Mouse (Mus musculus) CH12.LX (cell line): ENCODE measurements at regions not wholly inside any gene's neighbourhood (a gene's known extent, or its start where the extent isn't known, plus 50 kb on each side); places are given as distances from the start of the nearest gene placed in this dataset.

Experiments used
- DNase-seq: peaks from one replicate; pipeline ENCODE4 v3.0.0-alpha.2; 2013; ENCODE audit errors: extremely low read depth
- H3K27ac ChIP-seq: 2 replicates; pipeline ENCODE4 v1.5.1; 2012; ENCODE audit warnings: low read depth, mild to moderate bottlenecking, control low read depth, moderate library complexity; ENCODE audit not compliant: insufficient read depth
- H3K27me3 ChIP-seq: replicated peaks from 2 replicates; pipeline ENCODE3; 2012; ENCODE audit warnings: inconsistent platforms
- H3K36me3 ChIP-seq, 2 experiments: replicated peaks in 1 of 2; 2 replicates each; pipeline versions ENCODE3 to v1.6.1; 2012; ENCODE audit warnings: inconsistent platforms in 1 of 2, low read length in 1 of 2, mild to moderate bottlenecking in 1 of 2, mixed read lengths in 1 of 2, moderate library complexity in 1 of 2; ENCODE audit not compliant: control insufficient read depth in 1 of 2, insufficient read depth in 1 of 2
- H3K4me1 ChIP-seq, 2 experiments: 2 replicates each; pipeline ENCODE4 v1.6.1; 2012; ENCODE audit warnings: inconsistent platforms in 1 of 2, moderate library complexity in 1 of 2; ENCODE audit not compliant: insufficient read depth in 2 of 2, control insufficient read depth in 1 of 2
- H3K4me2 ChIP-seq: 2 replicates; pipeline ENCODE4 v1.6.1; 2012; ENCODE audit warnings: low read depth, mild to moderate bottlenecking, control low read depth; ENCODE audit not compliant: poor library complexity, insufficient read depth, severe bottlenecking
- H3K4me3 ChIP-seq, 3 experiments: fragments of 150-350 bp in 1 of 3; sonication (generic) in 1 of 3; replicated peaks in 1 of 3; 2 replicates each; pipeline versions ENCODE3 to v1.5.1; 2011 to 2012; ENCODE audit warnings: low read depth in 2 of 3, low read length in 2 of 3, mild to moderate bottlenecking in 2 of 3, moderate library complexity in 2 of 3, control low read depth in 1 of 3, improper control_type of control experiment in 1 of 3, inconsistent platforms in 1 of 3, mixed read lengths in 1 of 3; ENCODE audit not compliant: poor library complexity in 1 of 3
- H3K79me2 ChIP-seq: replicated peaks from 2 replicates; pipeline ENCODE4 v1.6.1; 2012; ENCODE audit warnings: mild to moderate bottlenecking, moderate library complexity; ENCODE audit not compliant: control insufficient read depth, poor library complexity, insufficient read depth, severe bottlenecking; ENCODE audit errors: extremely low read depth
- H3K9ac ChIP-seq: 2 replicates; pipeline ENCODE4 v1.6.1; 2012; ENCODE audit warnings: low read depth, mild to moderate bottlenecking, control low read depth, moderate library complexity; ENCODE audit not compliant: insufficient read depth
- H3K9me3 ChIP-seq: replicated peaks from 2 replicates; pipeline ENCODE3; 2012; ENCODE audit warnings: low read length, inconsistent platforms, mixed read lengths
- CHD2 ChIP-seq: IDR thresholded peaks from 2 replicates; pipeline ENCODE4 v1.6.1; 2011; ENCODE audit warnings: low read length, improper control_type of control experiment
- ELF1 ChIP-seq: IDR thresholded peaks from 2 replicates; pipeline ENCODE4 v1.6.1; 2014; ENCODE audit warnings: low read depth, mild to moderate bottlenecking, inconsistent platforms, low read length, improper control_type of control experiment
- EP300 ChIP-seq: IDR thresholded peaks from 2 replicates; pipeline ENCODE4 v1.6.1; 2011; ENCODE audit warnings: low read length, improper control_type of control experiment
- ETS1 ChIP-seq: conservative IDR thresholded peaks from 2 replicates; pipeline ENCODE4 v1.6.1; 2012; ENCODE audit warnings: low read depth, mild to moderate bottlenecking, inconsistent platforms, low read length, improper control_type of control experiment, moderate library complexity
- HCFC1 ChIP-seq: IDR thresholded peaks from 2 replicates; pipeline ENCODE4 v1.6.1; 2012; ENCODE audit warnings: low read depth, mild to moderate bottlenecking, inconsistent platforms, low read length, improper control_type of control experiment
- IRF4 ChIP-seq: IDR thresholded peaks from 2 replicates; pipeline ENCODE4 v1.6.1; 2014; ENCODE audit warnings: low read depth, mild to moderate bottlenecking, inconsistent platforms, low read length, improper control_type of control experiment
- JUN ChIP-seq: IDR thresholded peaks from 2 replicates; pipeline ENCODE4 v1.6.1; 2011; ENCODE audit warnings: low read depth, mild to moderate bottlenecking, low read length, improper control_type of control experiment, moderate library complexity; ENCODE audit not compliant: insufficient read depth
- JUND ChIP-seq: conservative IDR thresholded peaks from 2 replicates; pipeline ENCODE4 v1.6.1; 2011; ENCODE audit warnings: low read depth, low read length, improper control_type of control experiment
- KAT2A ChIP-seq: IDR thresholded peaks from 2 replicates; pipeline ENCODE4 v1.6.1; 2012; ENCODE audit warnings: low read length, improper control_type of control experiment, inconsistent platforms; ENCODE audit not compliant: insufficient replicate concordance
- MAX ChIP-seq: IDR thresholded peaks from 2 replicates; pipeline ENCODE4 v1.6.1; 2011; ENCODE audit warnings: low read length, improper control_type of control experiment
- MAZ ChIP-seq: IDR thresholded peaks from 2 replicates; pipeline ENCODE4 v1.6.1; 2012; ENCODE audit warnings: low read depth, mild to moderate bottlenecking, inconsistent platforms, low read length, improper control_type of control experiment, moderate library complexity
- NELFE ChIP-seq: IDR thresholded peaks from 2 replicates; pipeline ENCODE4 v1.6.1; 2011; ENCODE audit warnings: low read depth, low read length, improper control_type of control experiment
- NRF1 ChIP-seq: IDR thresholded peaks from 2 replicates; pipeline ENCODE4 v1.6.1; 2014; ENCODE audit warnings: low read depth, mild to moderate bottlenecking, inconsistent platforms, low read length, improper control_type of control experiment, moderate library complexity
- PAX5 ChIP-seq: IDR thresholded peaks from 2 replicates; pipeline ENCODE4 v1.6.1; 2012; ENCODE audit warnings: low read length, inconsistent platforms, mixed read lengths
- POLR2A ChIP-seq: IDR thresholded peaks from 2 replicates; pipeline ENCODE4 v1.6.1; 2011; ENCODE audit warnings: low read depth, mild to moderate bottlenecking, improper control_type of control experiment, low read length
- POLR2AphosphoS2 ChIP-seq: IDR thresholded peaks from 2 replicates; pipeline ENCODE4 v1.6.1; 2011; ENCODE audit warnings: low read depth, low read length, improper control_type of control experiment
- RCOR1 ChIP-seq: conservative IDR thresholded peaks from 2 replicates; pipeline ENCODE4 v1.6.1; 2012; ENCODE audit warnings: low read depth, mild to moderate bottlenecking, inconsistent platforms, low read length, improper control_type of control experiment
- SIN3A ChIP-seq: IDR thresholded peaks from 2 replicates; pipeline ENCODE4 v1.6.1; 2012; ENCODE audit warnings: low read length, improper control_type of control experiment, inconsistent platforms
- USF2 ChIP-seq: conservative IDR thresholded peaks from 2 replicates; pipeline ENCODE4 v1.6.1; 2011; ENCODE audit warnings: low read depth, low read length, improper control_type of control experiment
- ZNF384 ChIP-seq: IDR thresholded peaks from 2 replicates; pipeline ENCODE4 v1.6.1; 2012; ENCODE audit warnings: low read depth, low read length, improper control_type of control experiment, inconsistent platforms
- dilution Hi-C: fragments of 300-500 bp; cut with MboI; formaldehyde crosslinking; loops from 2 replicates; pipeline ENCODE4 v1.14.3; 2020; ENCODE audit warnings: low sequenced_read_pairs; ENCODE audit not compliant: extremely low pct_unique_long_range_greater_than_20kb, extremely low pct_ligation_motif_present
- in situ Hi-C: fragments of 300-500 bp; cut with MboI; formaldehyde crosslinking; loops from 3 replicates; pipeline ENCODE4 v1.14.3; 2019; ENCODE audit warnings: low sequenced_read_pairs, low pct_ligation_motif_present, low pct_unique_long_range_greater_than_20kb, mixed read lengths

DNA sequence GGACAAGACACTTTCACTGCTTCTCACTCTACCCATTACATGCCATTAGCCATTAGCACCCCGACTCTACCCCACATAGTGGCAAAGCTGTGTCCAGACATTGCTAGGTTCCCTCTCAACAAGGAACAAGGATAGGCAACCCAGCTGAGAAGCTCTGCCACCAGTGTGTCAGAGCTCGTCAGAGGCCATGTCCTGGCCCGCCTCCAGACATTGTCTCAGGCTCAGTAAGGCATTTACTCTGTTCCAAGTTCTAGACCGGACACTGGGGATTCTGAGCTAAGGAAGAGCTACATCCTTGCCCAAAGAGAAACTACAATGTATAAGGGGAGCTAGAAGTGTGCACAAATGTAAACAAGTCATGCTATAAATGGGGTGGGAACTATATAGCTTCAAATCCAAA, 66.2 kb upstream of the Gm15217 start:
- Histone ChIP-seq H3K4me3 (no peak overlapping the region), H3K27me3 (no peaks in the 10 kb centered on the region), H3K9me3 (no peaks in the 10 kb centered on the region), H3K79me2 (no peaks in the 10 kb centered on the region), H3K9ac (no peak overlapping the region), H3K36me3 (no peaks in the 10 kb centered on the region), H3K4me2 (no peak overlapping the region), H3K27ac (no peak overlapping the region), H3K4me1 (peaks cover 6 to 15% of the 10 kb centered on the region in 2 experiments; a peak in 3 of 4 replicates)
- dilution Hi-C loops (no loop called here), in situ Hi-C loops (no loop called here)
- no peak for TF ChIP-seq JUND
- no peak for TF ChIP-seq MAX
- TF ChIP-seq ELF1: no peak
- TF ChIP-seq KAT2A: no peak
- TF ChIP-seq NELFE: no peak
- TF ChIP-seq SIN3A: no peak
- TF ChIP-seq RCOR1: no peak
- no peak for TF ChIP-seq POLR2A
- TF ChIP-seq ZNF384: no peak
- TF ChIP-seq POLR2AphosphoS2: no peak
- TF ChIP-seq NRF1: no peak
- no peak for TF ChIP-seq JUN
- TF ChIP-seq USF2: no peak
- TF ChIP-seq CHD2: no peak
- no peak for TF ChIP-seq IRF4
- TF ChIP-seq EP300: no peak
- no peak for TF ChIP-seq PAX5
- no peak for DNase-seq

DNA sequence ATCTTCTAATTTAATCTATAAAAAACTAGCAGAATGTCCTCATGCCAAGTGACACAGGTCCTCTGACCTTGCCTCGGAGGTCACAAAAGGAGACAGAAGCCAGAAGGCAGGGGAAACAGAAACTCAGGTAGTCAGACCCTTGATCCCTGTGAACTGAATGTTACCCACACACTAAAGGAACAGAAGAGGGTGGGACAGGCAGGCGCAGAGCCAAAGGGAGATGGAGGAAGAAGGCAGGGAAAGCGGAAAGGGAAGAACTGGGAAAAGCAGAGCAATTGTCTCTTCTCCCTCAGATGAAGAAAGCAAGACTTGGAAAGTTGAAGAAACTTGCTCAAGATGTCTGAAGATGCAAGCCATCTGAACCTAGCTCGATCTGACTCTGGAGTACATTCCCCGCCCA, 62.7 kb upstream of the Gm15217 start:
- Histone ChIP-seq H3K27me3 (no peaks in the 10 kb centered on the region), H3K4me1 (peaks cover 6 to 15% of the 10 kb centered on the region in 2 experiments; a peak in 3 of 4 replicates), H3K79me2 (no peaks in the 10 kb centered on the region), H3K9ac (no peak overlapping the region), H3K4me2 (no peak overlapping the region), H3K9me3 (no peaks in the 10 kb centered on the region), H3K36me3 (no peaks in the 10 kb centered on the region), H3K4me3 (no peak overlapping the region), H3K27ac (no peak overlapping the region)
- in situ Hi-C loops: no loop called here
- dilution Hi-C loops: no loop called here
- no peak for DNase-seq
- TF ChIP-seq ETS1: no peak
- no peak for TF ChIP-seq JUND
- TF ChIP-seq NELFE: no peak
- TF ChIP-seq POLR2A: no peak
- TF ChIP-seq MAZ: no peak
- TF ChIP-seq IRF4: no peak
- TF ChIP-seq HCFC1: no peak
- TF ChIP-seq, all 38 proteins: peak for 0
